Mouse (Mus musculus) mouse embryonic stem cell (cell line): ENCODE measurements around the gene Fhl3.

Experiments used
- in situ Hi-C, 2 experiments: fragments of 300-500 bp; cut with MboI; formaldehyde crosslinking; loops; 1 replicate in 1 of 2; 3 replicates in 1 of 2; pipeline ENCODE4 v1.14.3; 2019 to 2020; ENCODE audit warnings: low sequenced_read_pairs in 2 of 2, low pct_unique_long_range_greater_than_20kb in 1 of 2, mixed read lengths in 1 of 2; ENCODE audit not compliant: unreplicated experiment in 1 of 2

Fhl3 gene

GRCm38 (mm10) chr4:124738783-124739182, 38.3 kb downstream of the Fhl3 start:
- in situ Hi-C loops = no loop called here

DNA sequence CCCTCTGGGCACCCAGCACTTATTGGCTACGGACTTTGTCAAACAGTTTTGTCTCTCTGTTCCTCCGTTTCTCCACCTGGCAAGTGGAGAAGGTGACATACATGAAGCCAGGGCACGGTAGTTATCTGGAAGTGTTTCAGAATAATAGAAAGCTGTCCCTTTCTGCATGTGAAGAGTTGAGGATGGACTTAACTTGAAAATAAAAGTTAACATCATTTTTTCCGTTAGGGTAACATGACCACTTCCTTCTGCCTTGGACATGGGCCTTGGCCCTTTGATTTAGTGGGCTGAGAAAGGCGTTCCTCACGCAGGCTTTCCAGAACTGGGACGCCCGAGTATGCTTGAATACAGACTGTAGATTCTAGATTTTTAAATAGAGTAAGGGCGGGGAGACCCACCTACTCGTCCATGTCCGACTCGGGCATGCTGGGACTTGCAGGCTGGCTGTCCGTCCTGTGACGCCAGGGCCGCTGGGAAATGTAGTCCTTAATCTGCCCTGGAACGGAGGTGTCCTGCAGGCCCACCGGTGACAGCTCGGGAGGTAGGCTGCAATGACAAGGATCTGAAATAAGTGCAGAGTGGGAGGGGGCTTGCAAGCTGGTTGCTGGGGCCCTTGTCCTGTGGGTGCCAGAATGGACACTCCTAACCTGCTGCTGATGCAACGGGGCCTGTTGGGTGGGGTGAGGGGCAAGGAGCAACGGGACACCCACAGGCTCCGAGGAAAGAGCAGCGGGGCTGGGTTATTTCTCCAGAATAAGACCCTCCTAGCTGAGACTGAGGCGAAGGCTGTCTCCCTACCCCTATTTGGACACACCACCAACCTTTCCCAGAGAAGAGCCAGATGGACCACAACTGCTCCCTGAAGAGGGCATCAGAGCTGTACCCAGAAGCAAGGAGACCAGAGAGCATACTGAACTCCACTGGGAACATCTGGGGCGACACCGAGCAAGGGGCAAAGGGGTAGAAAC, 41.2 kb downstream of the Fhl3 start, which contains the start of gene Inpp5b:
TSS of gene Inpp5b (plus strand) at position 475 of the 968 bp plus-strand sequence.
- in situ Hi-C loops = no loop called here

DNA sequence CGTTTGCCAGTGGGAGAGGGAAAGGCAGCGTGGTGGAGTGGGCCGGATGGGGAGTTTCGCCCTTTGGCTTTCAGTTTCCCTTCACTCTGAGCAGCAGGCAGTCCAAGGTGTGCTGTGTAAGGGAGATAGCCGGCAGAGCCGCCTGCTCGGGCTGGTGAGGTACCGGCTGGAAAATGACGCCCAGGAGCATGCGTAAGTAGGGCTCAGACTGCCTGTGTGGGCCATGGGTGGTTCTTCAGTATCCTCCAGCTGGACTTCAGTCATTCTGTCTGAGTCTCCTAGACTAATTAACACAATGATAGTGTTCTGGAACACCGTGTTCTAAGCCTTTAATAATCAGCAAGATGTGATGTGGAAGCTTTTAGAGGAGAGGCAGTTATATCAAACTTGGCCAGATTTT, 42.3 kb downstream of the Fhl3 start:
- in situ Hi-C loops = no loop called here

DNA sequence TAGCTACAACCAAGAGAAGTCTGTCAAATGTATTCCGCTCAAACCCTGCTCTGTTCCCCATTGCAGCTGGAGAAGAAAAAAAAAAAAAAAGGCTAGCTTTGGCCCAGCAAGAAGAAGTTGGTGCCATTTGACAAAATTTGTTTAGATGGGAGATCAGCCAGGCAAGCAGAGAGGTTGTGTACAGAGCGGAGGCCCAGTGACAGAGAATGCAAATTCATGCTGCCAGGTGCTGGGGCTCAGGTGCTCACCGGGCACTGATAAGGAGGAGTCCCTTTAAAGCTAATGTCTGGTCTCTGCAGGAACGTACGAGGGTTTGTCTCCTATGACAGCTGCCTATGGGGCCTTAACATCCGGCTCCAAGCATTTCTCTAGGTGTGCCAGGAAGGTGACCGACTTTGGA, 46.1 kb downstream of the Fhl3 start:
- in situ Hi-C loops = no loop called here

- in situ Hi-C loops = no loop called here
Measured at GRCm38 (mm10) chr4:124747851-124748250, 47.4 kb downstream of the Fhl3 start.

DNA sequence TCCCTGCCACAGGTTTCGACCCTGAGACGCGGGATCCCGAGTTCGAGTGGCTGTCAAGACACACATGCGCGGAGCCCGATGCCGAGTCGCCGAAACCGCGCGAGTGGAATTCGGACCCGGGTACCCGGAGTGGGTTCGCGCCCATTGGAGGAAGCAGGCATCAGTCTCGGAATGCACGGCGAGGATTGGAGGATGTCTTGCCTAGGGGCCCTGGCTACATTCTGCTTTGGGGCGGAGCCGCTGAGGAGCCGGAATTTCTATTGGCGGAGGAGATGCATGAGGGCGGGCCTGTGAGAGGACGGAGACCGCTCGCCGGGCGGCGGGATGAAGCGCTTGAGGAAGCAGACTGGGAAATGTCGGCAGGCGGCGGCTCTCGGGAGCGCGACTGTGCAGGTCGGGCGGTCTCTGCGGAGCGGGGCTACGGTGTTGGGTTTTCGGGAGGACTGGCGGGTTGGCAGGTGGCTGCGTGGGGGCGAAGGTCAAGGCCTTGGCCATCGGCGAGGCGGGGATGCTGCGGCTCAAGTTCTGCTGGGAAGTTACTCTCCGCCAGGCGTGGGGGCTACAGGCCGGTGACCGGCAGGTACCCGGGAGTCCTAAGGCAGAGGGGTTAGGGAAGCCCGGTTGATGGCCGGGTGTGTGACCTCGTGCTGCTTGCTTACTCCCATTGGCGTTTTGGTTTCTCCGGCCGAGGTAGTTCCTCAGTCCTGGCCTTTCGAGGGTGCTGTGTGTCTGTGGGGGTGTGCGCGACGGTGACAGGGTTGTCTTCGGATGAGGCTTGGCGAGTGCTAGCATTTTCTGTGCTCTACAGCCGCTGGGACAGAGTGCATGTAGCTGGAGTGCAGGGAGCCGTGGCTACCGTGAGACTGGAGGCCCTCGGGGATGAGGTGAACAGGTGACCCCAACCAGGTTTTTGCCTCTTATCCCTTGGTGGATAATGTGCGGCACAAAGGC, 51.1 kb downstream of the Fhl3 start:
- in situ Hi-C loops = no loop called here

GRCm38 (mm10) chr4:124752281-124753199, 52.0 kb downstream of the Fhl3 start:
- in situ Hi-C loops = no loop called here

- in situ Hi-C loops = no loop called here
Measured at GRCm38 (mm10) chr4:124755526-124755925, 55.0 kb downstream of the Fhl3 start.
